Mouse (Mus musculus) v-Abl transformed pro-B cells (cell line): ENCODE results near the gene Fam124a.

Experiments used
- in situ Hi-C, 2 experiments: fragments of 400-800 bp; cut with MboI; formaldehyde crosslinking; loops; one replicate each; pipeline ENCODE4 v1.15.1; 2025; ENCODE audit not compliant: unreplicated experiment in 2 of 2

Gene Fam124a

GRCm38 (mm10) chr14:62651771-62652170 lies 96.2 kb downstream of the Fam124a start:
- in situ Hi-C loops, result no loop called here

- in situ Hi-C loops, result no loop called here
Measured at GRCm38 (mm10) chr14:62655996-62656395, 100.5 kb downstream of the Fam124a start.

- in situ Hi-C loops, result no loop called here
Measured at GRCm38 (mm10) chr14:62657469-62657868, 101.9 kb downstream of the Fam124a start.
